Mouse (Mus musculus) embryonic fibroblast, embryonic 13.5 days (primary cell): ENCODE data around the gene Ndfip2. TPM values are rescaled to one million over a fixed set of nuclear protein-coding genes. Genes with fewer than 3 reads are reported as not detected.

Experiments used
- H3K27ac ChIP-seq: 2 replicates; pipeline ENCODE4 v1.5.1; 2012; ENCODE audit warnings: low read length, control low read depth, inconsistent platforms; ENCODE audit not compliant: insufficient read depth
- H3K4me1 ChIP-seq: 2 replicates; pipeline ENCODE4 v1.6.1; 2011; ENCODE audit warnings: low read length; ENCODE audit not compliant: control insufficient read depth, insufficient read depth
- H3K4me3 ChIP-seq: 2 replicates; pipeline ENCODE4 v1.5.1; 2011; ENCODE audit warnings: mild to moderate bottlenecking, control low read depth, low read length; ENCODE audit not compliant: insufficient read depth
- CTCF ChIP-seq: IDR thresholded peaks from 2 replicates; pipeline ENCODE4 v1.5.1; 2011; ENCODE audit warnings: mild to moderate bottlenecking, control low read depth, low read length, moderate library complexity, borderline replicate concordance; ENCODE audit not compliant: insufficient read depth
- POLR2A ChIP-seq: IDR thresholded peaks from 2 replicates; pipeline ENCODE4 v1.6.1; 2011; ENCODE audit warnings: low read depth, mild to moderate bottlenecking, control low read depth, low read length, moderate library complexity
- polyA plus RNA-seq: library from polyadenylated mRNA; stranded (reverse); fragments of >200 nt; gene quantifications from 2 replicates; pipeline ENCODE4 v1.2.4, GENCODE M21; 2011; ENCODE audit warnings: low read depth; ENCODE audit not compliant: missing spikeins, insufficient read length

Gene Ndfip2
- polyA plus RNA-seq, 1 experiment = 44.0 TPM

DNA sequence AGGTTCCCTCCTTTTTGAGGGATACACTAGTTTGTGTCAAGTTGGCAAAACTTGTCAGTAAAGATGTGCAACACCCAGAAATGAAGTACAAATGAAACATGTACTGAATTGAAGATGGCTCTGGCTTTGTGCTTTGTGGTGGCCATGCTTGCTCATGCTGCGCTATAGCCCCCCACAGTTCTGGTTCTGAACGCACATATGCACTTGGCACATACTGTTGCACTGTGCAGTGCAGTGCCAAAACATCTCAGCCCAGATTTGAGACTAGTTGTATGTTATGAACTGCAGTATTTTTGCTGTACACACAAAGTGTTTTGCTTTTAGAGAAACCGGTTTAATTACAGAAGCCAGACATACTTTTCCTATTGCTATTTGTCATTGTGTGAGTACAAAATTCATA, 25.7 kb downstream of the Ndfip2 start:
- no peak overlapping the region for H3K4me3 ChIP-seq
- no peaks in the 10 kb centered on the region; the same call in 1 of the 2 replicates for H3K4me1 ChIP-seq
- TF ChIP-seq POLR2A (no peak), CTCF (no peak)
- no peak overlapping the region for H3K27ac ChIP-seq

DNA sequence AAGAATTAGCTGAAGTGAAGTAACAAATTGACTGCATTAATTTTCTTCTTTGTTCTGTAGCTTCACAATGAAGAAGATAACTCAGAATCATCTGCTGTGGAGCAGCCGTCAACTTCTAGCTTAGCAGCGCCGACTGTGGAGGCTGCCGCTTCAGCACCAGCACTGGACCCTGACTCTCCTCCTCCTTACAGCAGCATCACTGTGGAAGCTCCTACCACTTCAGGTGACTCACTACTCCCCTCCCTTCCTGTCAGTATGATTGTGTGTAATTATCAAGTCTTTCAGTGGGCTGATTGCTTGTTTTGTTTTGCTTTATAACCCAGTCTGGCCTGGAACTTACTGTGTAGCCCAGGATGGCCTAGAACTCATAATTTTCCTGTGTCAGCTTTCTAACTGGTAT, 29.2 kb downstream of the Ndfip2 start:
- no peak for TF ChIP-seq POLR2A
- no peak for TF ChIP-seq CTCF
- Histone ChIP-seq H3K27ac (no peak overlapping the region), H3K4me1 (no peaks in the 10 kb centered on the region; the same call in 1 of the 2 replicates), H3K4me3 (no peak overlapping the region)

DNA sequence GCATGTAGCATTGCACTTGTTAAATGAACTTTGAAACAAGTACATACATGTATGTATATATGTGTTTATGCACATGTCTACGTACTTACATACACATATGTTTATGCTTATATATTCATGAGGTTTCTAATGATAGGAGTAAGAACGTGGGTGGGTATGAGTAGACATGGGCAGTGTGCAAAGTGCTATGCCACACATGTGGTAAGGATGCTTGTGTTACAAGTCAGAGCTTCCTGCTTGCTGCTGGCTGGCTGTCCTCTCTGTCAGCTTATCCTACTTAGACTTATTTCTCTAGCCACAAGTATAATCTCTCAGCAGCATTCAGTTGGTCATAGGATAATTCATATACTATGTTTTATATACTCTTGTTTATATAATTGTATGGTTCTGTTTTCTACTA, 29.6 kb downstream of the Ndfip2 start:
- no peak for TF ChIP-seq POLR2A
- TF ChIP-seq CTCF = no peak
- H3K4me3 ChIP-seq = no peak overlapping the region
- H3K27ac ChIP-seq = no peak overlapping the region
- H3K4me1 ChIP-seq = no peaks in the 10 kb centered on the region; the same call in 1 of the 2 replicates

DNA sequence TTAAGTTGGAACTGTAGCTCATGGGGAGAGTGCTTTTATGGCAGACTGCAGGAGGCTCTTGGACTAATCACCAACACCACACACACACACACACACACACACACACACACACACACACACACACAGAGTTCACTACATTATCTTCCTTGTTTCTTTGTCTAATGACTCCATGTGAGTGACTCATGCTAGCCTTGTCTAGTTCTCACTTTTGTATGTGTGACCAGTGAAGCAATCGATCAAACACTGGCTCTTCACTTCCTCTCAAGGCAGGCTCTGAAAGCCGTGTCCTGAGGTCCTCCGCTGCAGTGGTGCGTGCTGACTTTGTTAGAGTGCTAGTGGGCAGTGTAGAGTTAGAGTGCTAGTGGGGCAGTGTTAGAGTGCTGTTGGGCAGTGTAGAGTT, 30.2 kb downstream of the Ndfip2 start:
- no peaks in the 10 kb centered on the region; the same call in 1 of the 2 replicates for H3K4me1 ChIP-seq
- no peak overlapping the region for H3K27ac ChIP-seq
- no peak overlapping the region for H3K4me3 ChIP-seq
- TF ChIP-seq POLR2A = no peak
- no peak for TF ChIP-seq CTCF

DNA sequence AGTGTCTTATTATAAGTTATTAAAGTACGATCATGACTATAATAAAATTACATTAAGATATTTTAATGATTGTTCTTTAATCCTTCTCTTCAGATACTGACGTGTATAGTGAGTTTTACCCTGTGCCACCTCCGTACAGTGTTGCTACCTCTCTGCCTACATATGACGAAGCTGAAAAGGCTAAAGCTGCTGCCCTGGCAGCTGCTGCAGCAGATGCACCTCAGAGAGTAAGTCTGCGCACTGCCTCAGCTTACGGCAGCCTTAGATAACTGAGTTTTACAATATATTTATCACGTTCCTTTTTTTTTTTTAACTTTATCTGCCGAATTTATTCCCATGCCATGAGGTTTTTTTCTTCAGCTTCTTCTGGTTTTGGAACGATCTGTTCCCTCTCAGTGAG, 33.8 kb downstream of the Ndfip2 start:
- H3K4me3 ChIP-seq = no peak overlapping the region

DNA sequence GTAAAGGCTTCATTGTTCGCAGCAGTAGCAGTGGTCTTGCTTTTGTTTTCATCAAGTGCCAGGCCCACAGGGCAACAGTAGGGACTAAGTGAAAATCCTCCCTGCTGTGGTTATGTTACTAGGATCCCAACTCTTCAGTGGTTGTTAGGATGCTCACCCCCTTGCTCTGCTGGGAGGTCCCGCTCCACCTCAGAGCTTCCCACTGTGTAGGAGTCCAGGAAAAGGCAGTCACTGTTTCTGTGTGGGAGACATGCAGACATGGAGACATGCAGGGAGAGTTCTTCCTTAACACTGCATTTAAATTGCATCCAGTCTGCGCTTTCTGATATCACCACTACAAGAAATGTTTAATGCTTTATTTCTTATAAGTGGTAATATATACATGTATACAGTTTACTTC, 35.4 kb downstream of the Ndfip2 start:
- Histone ChIP-seq H3K4me3 (no peak overlapping the region), H3K27ac (no peak overlapping the region), H3K4me1 (no peaks in the 10 kb centered on the region)
- TF ChIP-seq CTCF = no peak
- no peak for TF ChIP-seq POLR2A

More for the DNA sequence above, 33.8 kb downstream of the Ndfip2 start:
- Histone ChIP-seq H3K27ac (no peak overlapping the region), H3K4me1 (no peaks in the 10 kb centered on the region; the same call in 1 of the 2 replicates)
- no peak for TF ChIP-seq POLR2A
- TF ChIP-seq CTCF = no peak

DNA sequence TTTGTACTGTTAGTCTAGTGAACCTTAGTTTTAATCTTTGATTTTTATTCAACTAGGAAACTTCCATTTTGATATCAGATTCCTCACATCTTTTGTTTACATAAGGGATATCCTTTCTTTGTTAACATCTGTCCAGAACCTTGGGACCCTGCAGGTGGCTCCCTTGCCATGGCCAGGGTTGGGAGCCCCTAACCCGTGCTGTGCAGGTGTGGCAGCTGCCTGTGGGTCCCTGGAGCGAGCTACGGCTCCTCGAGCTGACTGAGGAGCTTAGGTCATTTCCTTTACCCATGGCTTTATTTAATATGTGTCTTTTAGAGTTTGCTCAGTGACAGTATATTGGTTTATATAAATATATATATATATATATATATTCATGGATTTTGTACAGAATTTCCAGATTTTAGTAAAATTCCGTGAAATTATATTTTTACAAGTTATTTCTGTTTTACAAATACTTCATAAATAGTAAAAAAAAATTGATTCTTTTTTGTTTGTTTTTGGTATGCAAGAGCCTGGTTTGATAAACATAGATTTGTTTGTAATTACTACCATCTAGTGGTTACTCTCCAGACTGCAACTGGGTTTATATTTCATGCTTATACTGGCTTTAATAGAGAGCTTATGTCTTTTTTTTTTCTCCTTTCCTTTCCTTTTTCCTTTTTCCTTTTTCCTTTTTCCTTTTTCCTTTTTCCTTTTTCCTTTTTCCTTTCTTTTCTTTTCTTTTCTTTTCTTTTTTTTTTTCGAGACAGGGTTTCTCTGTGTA, 37.6 kb downstream of the Ndfip2 start:
- H3K4me1 ChIP-seq = no peaks in the 10 kb centered on the region
- H3K4me3 ChIP-seq = no peak overlapping the region
- H3K27ac ChIP-seq = no peak overlapping the region
- TF ChIP-seq POLR2A = no peak
- no peak for TF ChIP-seq CTCF

DNA sequence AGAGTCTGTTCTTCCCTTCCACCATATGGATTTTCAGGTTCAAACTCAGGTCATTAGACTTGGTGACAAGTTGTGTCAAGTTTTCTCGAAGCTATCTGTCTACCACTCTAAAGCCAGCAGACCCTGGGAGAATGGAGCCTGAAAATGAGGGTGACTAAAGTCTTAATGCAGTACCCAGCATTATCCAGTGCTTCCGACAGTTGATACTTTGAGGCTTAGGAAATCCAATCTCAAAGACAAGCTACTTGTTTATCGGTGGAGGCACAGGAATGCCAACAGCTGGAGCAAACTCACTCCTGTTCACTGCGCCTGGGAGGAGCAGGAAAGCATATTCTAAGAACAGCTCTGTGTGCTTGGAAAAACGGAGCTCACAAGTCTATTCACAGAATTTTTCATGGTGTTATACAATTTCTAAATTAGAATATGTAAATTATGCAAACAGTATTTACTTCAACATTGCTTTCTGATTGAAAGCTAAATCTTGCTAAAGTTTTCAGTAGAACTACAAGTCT, 41.4 kb downstream of the Ndfip2 start:
- Histone ChIP-seq H3K27ac (no peak overlapping the region), H3K4me3 (no peak overlapping the region), H3K4me1 (no peaks in the 10 kb centered on the region)
- TF ChIP-seq POLR2A (no peak), CTCF (no peak)

DNA sequence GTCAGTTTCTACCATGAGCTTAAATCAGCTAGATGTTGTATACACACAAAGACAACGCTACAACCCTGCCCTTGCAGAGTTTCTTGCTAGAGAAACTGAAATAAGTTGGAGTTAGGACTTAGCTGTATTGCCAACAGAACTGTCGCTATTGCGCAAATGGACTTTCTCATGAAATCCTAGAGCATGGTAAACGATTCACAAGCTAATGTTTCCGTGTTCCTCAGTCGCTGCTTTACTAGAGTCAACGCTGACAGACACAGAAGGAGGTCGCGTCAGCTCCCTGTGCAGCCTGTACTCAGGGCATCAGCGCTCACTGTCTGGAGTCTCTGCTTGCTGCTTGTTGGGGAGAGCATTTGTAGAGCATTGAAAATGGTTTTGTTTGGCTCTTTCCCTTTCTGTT, 42.2 kb downstream of the Ndfip2 start:
- H3K27ac ChIP-seq = no peak overlapping the region
- no peaks in the 10 kb centered on the region for H3K4me1 ChIP-seq
- no peak for TF ChIP-seq POLR2A
- TF ChIP-seq CTCF = no peak
- no peak overlapping the region for H3K4me3 ChIP-seq

DNA sequence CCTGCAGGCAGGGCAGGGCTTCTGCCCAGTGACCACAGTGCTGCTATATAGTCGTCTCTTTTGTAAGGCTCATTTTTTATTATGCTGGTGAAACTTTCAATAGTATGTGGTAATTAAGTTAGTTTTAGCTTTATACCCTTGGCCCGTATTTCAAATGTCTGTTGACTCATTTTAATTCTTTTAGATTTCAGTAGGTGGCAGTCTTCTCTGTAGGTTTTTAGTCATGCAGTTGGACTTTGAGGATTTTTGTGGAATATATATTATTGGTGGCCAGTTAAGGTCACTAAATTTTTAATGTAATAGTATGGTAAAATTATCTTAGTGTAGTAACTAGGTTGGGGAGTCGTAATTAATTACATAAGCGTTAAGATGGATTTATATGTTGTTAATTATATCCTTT, 44.3 kb downstream of the Ndfip2 start:
- Histone ChIP-seq H3K4me1 (no peaks in the 10 kb centered on the region), H3K4me3 (no peak overlapping the region), H3K27ac (no peak overlapping the region)
- TF ChIP-seq POLR2A = no peak
- TF ChIP-seq CTCF = no peak
